Mouse (Mus musculus) ES-Bruce4 (cell line): ENCODE measurements around the gene Ckm. TPM values are rescaled to one million over a fixed set of nuclear protein-coding genes. Genes with fewer than 3 reads are reported as not detected.

Source experiments
- H3K27ac ChIP-seq: 2 replicates; pipeline ENCODE4 v1.5.1; 2012; ENCODE audit warnings: low read length, inconsistent platforms; ENCODE audit not compliant: insufficient read depth
- H3K27me3 ChIP-seq: 2 replicates; pipeline ENCODE4 v1.6.1; 2012; ENCODE audit warnings: mild to moderate bottlenecking, low read length, inconsistent platforms; ENCODE audit not compliant: control insufficient read depth, poor library complexity, insufficient read depth, severe bottlenecking
- H3K36me3 ChIP-seq: 2 replicates; pipeline ENCODE4 v1.6.1; 2012; ENCODE audit warnings: inconsistent platforms, mild to moderate bottlenecking, low read length, moderate library complexity; ENCODE audit not compliant: control insufficient read depth, poor library complexity, insufficient read depth, severe bottlenecking
- H3K4me1 ChIP-seq: one replicate; pipeline ENCODE4 v1.8.1; 2011; ENCODE audit warnings: low read length; ENCODE audit not compliant: control insufficient read depth, insufficient read depth
- H3K4me3 ChIP-seq: 2 replicates; pipeline ENCODE4 v1.5.1; 2011; ENCODE audit warnings: low read depth, mild to moderate bottlenecking, low read length
- H3K9ac ChIP-seq: 2 replicates; pipeline ENCODE4 v1.6.1; 2012; ENCODE audit warnings: low read depth, mild to moderate bottlenecking, inconsistent platforms; ENCODE audit not compliant: poor library complexity, severe bottlenecking
- H3K9me3 ChIP-seq: replicated peaks from 2 replicates; pipeline ENCODE4 v1.6.1; 2012; ENCODE audit warnings: mild to moderate bottlenecking, low read length, inconsistent platforms; ENCODE audit not compliant: control insufficient read depth, poor library complexity, insufficient read depth, severe bottlenecking
- CTCF ChIP-seq: IDR thresholded peaks from one replicate; pipeline ENCODE4 v1.8.1; 2011; ENCODE audit warnings: low read depth, low read length
- EP300 ChIP-seq: IDR thresholded peaks from 2 replicates; pipeline ENCODE4 v1.6.1; 2011; ENCODE audit warnings: low read depth, low read length; ENCODE audit not compliant: insufficient read depth
- POLR2A ChIP-seq: IDR thresholded peaks from one replicate; pipeline ENCODE4 v1.8.1; 2011; ENCODE audit warnings: low read length; ENCODE audit not compliant: insufficient read depth
- polyA plus RNA-seq: library from polyadenylated mRNA; stranded (reverse); fragments of >200 nt; gene quantifications from 2 replicates; pipeline ENCODE4 v1.2.4, GENCODE M21; 2011; ENCODE audit warnings: low read depth; ENCODE audit not compliant: missing spikeins, insufficient read depth, insufficient read length

Ckm gene
- polyA plus RNA-seq, 1 experiment, result not detected

DNA sequence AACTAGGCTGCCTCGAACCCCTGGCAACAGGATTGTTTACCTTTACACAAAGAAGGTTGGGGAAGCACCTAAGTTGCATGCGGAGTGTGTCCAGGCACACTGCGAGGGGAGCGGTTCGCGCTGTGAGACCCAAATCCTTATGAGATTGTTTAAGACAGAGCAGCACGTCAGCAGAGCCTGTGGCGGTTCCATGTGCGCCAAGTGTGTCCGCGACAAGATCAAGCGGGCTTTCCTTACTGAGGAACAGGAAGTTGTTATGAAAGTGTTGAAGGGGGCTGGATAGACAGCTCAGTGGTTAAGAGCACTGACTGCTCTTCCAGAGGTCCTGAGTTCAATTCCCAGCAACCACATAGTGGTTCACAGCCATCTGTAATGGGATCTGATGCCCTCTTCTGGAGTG is 63.7 kb downstream of the Ckm start:
- Histone ChIP-seq H3K27ac (no peak overlapping the region), H3K4me1 (peaks cover 4% of the 10 kb centered on the region), H3K9me3 (no peaks in the 10 kb centered on the region), H3K27me3 (no peaks in the 10 kb centered on the region), H3K36me3 (no peaks in the 10 kb centered on the region), H3K4me3 (no peak overlapping the region), H3K9ac (no peak overlapping the region)
- TF ChIP-seq CTCF, result no peak
- TF ChIP-seq EP300, result no peak
- no peak for TF ChIP-seq POLR2A

DNA sequence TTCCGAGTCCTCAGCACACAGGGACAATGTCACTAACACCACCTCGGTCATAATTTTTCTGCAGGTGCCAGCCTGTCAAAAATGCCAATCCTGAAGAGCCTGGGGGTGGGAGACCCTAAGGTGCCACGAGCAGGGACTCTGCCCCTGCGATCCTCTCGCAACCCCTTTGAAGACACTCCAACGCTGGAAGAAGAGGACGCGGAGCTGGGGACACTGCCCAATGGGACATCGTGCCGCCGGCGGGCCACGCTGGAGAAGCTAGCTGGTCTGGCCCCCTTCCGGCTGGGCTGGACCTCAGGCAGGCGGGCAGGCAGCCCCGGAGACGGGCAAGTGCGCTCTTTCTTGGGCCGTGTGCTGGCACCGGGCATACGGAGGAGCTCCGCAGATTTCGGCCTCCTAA is 64.8 kb downstream of the Ckm start:
- no peak for TF ChIP-seq EP300
- no peak for TF ChIP-seq POLR2A
- TF ChIP-seq CTCF, result no peak
- Histone ChIP-seq H3K9me3 (no peaks in the 10 kb centered on the region), H3K4me3 (peak overlapping the region; percentile 22), H3K27ac (no peak overlapping the region), H3K27me3 (no peaks in the 10 kb centered on the region), H3K36me3 (no peaks in the 10 kb centered on the region), H3K9ac (peak overlapping the region; percentile 49), H3K4me1 (peaks cover 4% of the 10 kb centered on the region)

DNA sequence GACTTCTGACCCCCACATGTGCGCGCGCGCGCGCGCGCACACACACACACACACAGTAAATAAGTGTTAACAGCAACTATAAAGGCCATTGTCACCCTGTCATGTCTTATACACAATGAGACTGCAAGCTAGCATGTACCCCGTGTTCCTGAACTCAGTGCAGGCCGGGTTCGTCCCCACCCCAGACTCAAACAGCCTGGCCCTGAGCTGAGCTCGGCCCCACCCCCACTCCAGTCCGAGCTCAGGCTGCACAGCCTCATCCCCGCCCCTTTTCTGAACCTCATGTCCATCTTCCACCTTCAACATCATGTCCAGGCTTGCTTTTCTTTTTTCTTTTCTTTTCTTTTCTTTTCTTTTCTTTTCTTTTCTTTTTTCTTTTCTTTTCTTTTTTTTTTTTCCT is 65.7 kb downstream of the Ckm start:
- Histone ChIP-seq H3K4me1 (peaks cover 4% of the 10 kb centered on the region), H3K36me3 (no peaks in the 10 kb centered on the region), H3K4me3 (no peak overlapping the region), H3K9me3 (no peaks in the 10 kb centered on the region), H3K27me3 (no peaks in the 10 kb centered on the region), H3K9ac (no peak overlapping the region), H3K27ac (no peak overlapping the region)
- TF ChIP-seq POLR2A, result no peak

DNA sequence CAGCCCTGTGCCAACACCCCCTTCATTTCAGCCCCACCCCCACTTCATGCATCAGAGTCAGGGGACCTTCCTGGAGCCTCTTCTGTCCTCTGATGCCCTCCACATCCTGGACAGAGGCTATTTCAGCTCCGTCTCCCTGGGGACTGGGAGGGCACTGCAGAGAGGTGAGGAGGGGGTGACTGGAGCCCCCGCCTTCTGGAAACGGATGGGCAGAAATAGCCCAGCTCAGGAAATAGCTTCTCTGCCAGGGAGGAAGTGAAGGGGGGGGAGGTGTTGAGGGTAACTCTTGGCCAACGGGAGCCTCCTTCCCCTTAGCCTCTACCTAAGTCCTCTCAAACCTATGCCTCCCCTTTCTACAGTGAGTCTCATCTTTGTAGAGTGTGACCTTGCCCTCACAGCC is 67.8 kb downstream of the Ckm start:
- Histone ChIP-seq H3K4me1 (peaks cover 4% of the 10 kb centered on the region), H3K27ac (no peak overlapping the region), H3K4me3 (no peak overlapping the region), H3K9me3 (no peaks in the 10 kb centered on the region), H3K9ac (no peak overlapping the region), H3K27me3 (no peaks in the 10 kb centered on the region), H3K36me3 (no peaks in the 10 kb centered on the region)
- TF ChIP-seq POLR2A, result no peak
- TF ChIP-seq EP300, result no peak
- no peak for TF ChIP-seq CTCF

Other genes with a start within 250 kb of the Ckm start
- gene Gipr, start 238.6 kb upstream of the Ckm start, polyA plus RNA-seq, result 1.9 and 3.5 TPM in 2 replicates
- gene Eml2, start 228.4 kb upstream of the Ckm start, polyA plus RNA-seq, result 63.3 and 64.4 TPM in 2 replicates
- 3.3 and 5.1 TPM in 2 replicates for gene Gpr4, start 192.2 kb upstream of the Ckm start, polyA plus RNA-seq
- gene Opa3, start 176.4 kb upstream of the Ckm start, polyA plus RNA-seq, result 22.3 and 24.8 TPM in 2 replicates
- gene Vasp, start 133.0 kb upstream of the Ckm start, polyA plus RNA-seq, result 75.7 and 90.0 TPM in 2 replicates
- 5.7 and 6.1 TPM in 2 replicates for gene Ppm1n, start 124.7 kb upstream of the Ckm start, polyA plus RNA-seq
- gene Rtn2, start 122.2 kb upstream of the Ckm start, polyA plus RNA-seq, result 14.3 and 15.3 TPM in 2 replicates
- 0.68 and 1.1 TPM in 2 replicates for gene Fosb, start 94.7 kb upstream of the Ckm start, polyA plus RNA-seq
- gene Ercc1, start 60.0 kb upstream of the Ckm start, polyA plus RNA-seq, result 38.1 and 43.7 TPM in 2 replicates
- gene Cd3eap, start 45.3 kb upstream of the Ckm start, polyA plus RNA-seq, result 14.6 and 16.8 TPM in 2 replicates
- gene Ppp1r13l, start 45.0 kb upstream of the Ckm start, polyA plus RNA-seq, result 21.9 and 25.5 TPM in 2 replicates
- gene Ercc2, start 22.8 kb upstream of the Ckm start, polyA plus RNA-seq, result 22.6 and 28.5 TPM in 2 replicates
- gene Klc3, start 672 bp upstream of the Ckm start, polyA plus RNA-seq, result 17.6 and 18.7 TPM in 2 replicates
- gene Mark4, start 54.0 kb downstream of the Ckm start, polyA plus RNA-seq, result 33.1 and 33.3 TPM in 2 replicates
- gene Exoc3l2, start 58.6 kb downstream of the Ckm start, polyA plus RNA-seq, result 3.0 and 3.8 TPM in 2 replicates
- gene Bloc1s3, start 103.6 kb downstream of the Ckm start, polyA plus RNA-seq, result 5.7 and 6.9 TPM in 2 replicates
- 23.5 and 33.6 TPM in 2 replicates for gene Trappc6a, start 103.6 kb downstream of the Ckm start, polyA plus RNA-seq
- 0.23 and 0.34 TPM in 2 replicates for gene Nkpd1, start 113.1 kb downstream of the Ckm start, polyA plus RNA-seq
- 16.1 and 19.1 TPM in 2 replicates for gene Ppp1r37, start 158.3 kb downstream of the Ckm start, polyA plus RNA-seq
- 21.5 and 23.5 TPM in 2 replicates for gene Zfp296, start 172.5 kb downstream of the Ckm start, polyA plus RNA-seq
- 25.2 and 30.5 TPM in 2 replicates for gene Gemin7, start 172.8 kb downstream of the Ckm start, polyA plus RNA-seq
- gene Clasrp, start 199.7 kb downstream of the Ckm start, polyA plus RNA-seq, result 52.3 and 57.4 TPM in 2 replicates
- 11.7 and 11.9 TPM in 2 replicates for gene Relb, start 224.7 kb downstream of the Ckm start, polyA plus RNA-seq